Comparison of ENCODE assay signal across 10 mouse cellular contexts in genomic region chr9:63856065-63856736, GRCm38 (mm10).
DNase-seq lines count a peak whose midpoint lies in the region; ATAC-seq and TF ChIP-seq lines count a peak whose summit lies in the region.
"Had no signal": no experiment of that assay in that cellular context is flagged by ENCODE, and none has a peak within 500 bp of the region (broad histone marks: within the 10 kb centered on the region; RNA-seq: fewer than 3 reads in every experiment).

No protein-coding gene starts in this region.

- 60% methylated on average over 9 of the region's 9 CpGs for WGBS in hindbrain, embryonic 15.5 days
- 79% methylated on average over 9 of the region's 9 CpGs for WGBS in hindbrain, embryonic 11.5 days
- WGBS in kidney, embryonic 16.5 days = 55% methylated on average over 9 of the region's 9 CpGs

- intact Hi-C loops in left cerebral cortex, postnatal 4 days (cut with DNase I) = no loop called here
- intact Hi-C loops in gastrocnemius, adult 2 months (cut with DNase I) = no loop called here

- DNase-seq in hindbrain, embryonic 11.5 days (ENCODE audit: low spot score) = no peak
- DNase-seq in brain, embryonic 18.5 days (ENCODE audit: low read depth, low spot score) = peak; percentile 73
- DNase-seq in left cerebral cortex, postnatal 4 days = peak; percentile 78
- no peak for DNase-seq in gastrocnemius, postnatal 25 days
- no peak for DNase-seq in gastrocnemius, adult 2 months
- DNase-seq in heart, adult 8-10 months (ENCODE audit: low spot score) = no peak

- TF ChIP-seq CTCF in gastrocnemius, adult 2 months (IDR thresholded peaks at IDR 0.05) = no peak

- peaks cover 12% of the 10 kb centered on the region for H3K4me1 ChIP-seq in hindbrain, embryonic 15.5 days (replicated peaks)
- H3K4me1 ChIP-seq in hindbrain, embryonic 11.5 days (replicated peaks; ENCODE audit: control insufficient read depth, insufficient read depth, low read length) = no peaks in the 10 kb centered on the region
- peaks cover 11% of the 10 kb centered on the region for H3K4me1 ChIP-seq in kidney, embryonic 16.5 days (ENCODE audit: insufficient read depth, low read length)

- H3K9ac ChIP-seq in hindbrain, embryonic 15.5 days = no peak overlapping the region
- no peak overlapping the region for H3K9ac ChIP-seq in hindbrain, embryonic 11.5 days (ENCODE audit: low read depth, low read length)
- no peak overlapping the region for H3K9ac ChIP-seq in kidney, embryonic 16.5 days (replicated peaks; ENCODE audit: low read length)

- H3K27me3 ChIP-seq in hindbrain, embryonic 15.5 days = no peaks in the 10 kb centered on the region
- H3K27me3 ChIP-seq in hindbrain, embryonic 11.5 days (ENCODE audit: control insufficient read depth, insufficient read depth, low read length) = no peaks in the 10 kb centered on the region
- H3K27me3 ChIP-seq in kidney, embryonic 16.5 days (ENCODE audit: insufficient read depth, low read length) = no peaks in the 10 kb centered on the region

- no peaks in the 10 kb centered on the region for H3K36me3 ChIP-seq in hindbrain, embryonic 15.5 days
- no peaks in the 10 kb centered on the region for H3K36me3 ChIP-seq in hindbrain, embryonic 11.5 days (ENCODE audit: control insufficient read depth, insufficient read depth, low read length)
- H3K36me3 ChIP-seq in kidney, embryonic 16.5 days (ENCODE audit: insufficient read depth, low read length) = no peaks in the 10 kb centered on the region
- H3K36me3 ChIP-seq: G1E had no signal

- H3K9me3 ChIP-seq in hindbrain, embryonic 15.5 days = no peaks in the 10 kb centered on the region
- H3K9me3 ChIP-seq in hindbrain, embryonic 11.5 days (ENCODE audit: control insufficient read depth, low read length) = no peaks in the 10 kb centered on the region
- H3K9me3 ChIP-seq in kidney, embryonic 16.5 days (ENCODE audit: low read length) = no peaks in the 10 kb centered on the region
- H3K9me3 ChIP-seq: G1E had no signal

- ATAC-seq in hindbrain, embryonic 15.5 days (ENCODE audit: low FRiP score, low read depth) = no peak
- no peak for ATAC-seq in hindbrain, embryonic 11.5 days (ENCODE audit: low FRiP score)
- ATAC-seq in kidney, embryonic 16.5 days (ENCODE audit: low FRiP score, low TSS enrichment) = no peak; the same call in 1 of the 2 replicates

- H3K27ac ChIP-seq in hindbrain, embryonic 15.5 days (replicated peaks) = 0 out of 2 replicates have a peak overlapping the region, but pooled peaks have one; percentile 3
- H3K27ac ChIP-seq in hindbrain, embryonic 11.5 days (ENCODE audit: low read depth, low read length) = no peak overlapping the region
- 0 out of 2 replicates have a peak overlapping the region, but pooled peaks have one; percentile 35 for H3K27ac ChIP-seq in kidney, embryonic 16.5 days (ENCODE audit: low read length)
- no peak overlapping the region for H3K27ac ChIP-seq in gastrocnemius, adult 2 months

- no peak overlapping the region for H3K4me2 ChIP-seq in hindbrain, embryonic 15.5 days
- no peak overlapping the region for H3K4me2 ChIP-seq in hindbrain, embryonic 11.5 days (replicated peaks; ENCODE audit: low read depth, low read length)
- no peak overlapping the region for H3K4me2 ChIP-seq in kidney, embryonic 16.5 days (replicated peaks; ENCODE audit: low read depth, low read length)

- no peak overlapping the region for H3K4me3 ChIP-seq in hindbrain, embryonic 15.5 days
- H3K4me3 ChIP-seq in hindbrain, embryonic 11.5 days (ENCODE audit: low read depth, low read length) = no peak overlapping the region
- H3K4me3 ChIP-seq in kidney, embryonic 16.5 days (ENCODE audit: low read length) = no peak overlapping the region
- H3K4me3 ChIP-seq in gastrocnemius, adult 2 months = no peak overlapping the region
- H3K4me3 ChIP-seq: myocyte had no signal

Comparison
In these comparisons a context has a peak if more than half of its experiments do, and no peak if none do; other contexts are left out.
1. H3K27ac ChIP-seq: peak in hindbrain, embryonic 15.5 days (single experiment) and kidney, embryonic 16.5 days (single experiment); none in hindbrain, embryonic 11.5 days (single experiment) and gastrocnemius, adult 2 months (single experiment).
2. DNase-seq: peak in brain, embryonic 18.5 days (single experiment) and left cerebral cortex, postnatal 4 days (single experiment); none in hindbrain, embryonic 11.5 days (single experiment), gastrocnemius, postnatal 25 days (single experiment), gastrocnemius, adult 2 months (single experiment) and heart, adult 8-10 months (single experiment).